Comparison of ENCODE assay signal across 9 mouse cellular contexts in the genomic region with DNA sequence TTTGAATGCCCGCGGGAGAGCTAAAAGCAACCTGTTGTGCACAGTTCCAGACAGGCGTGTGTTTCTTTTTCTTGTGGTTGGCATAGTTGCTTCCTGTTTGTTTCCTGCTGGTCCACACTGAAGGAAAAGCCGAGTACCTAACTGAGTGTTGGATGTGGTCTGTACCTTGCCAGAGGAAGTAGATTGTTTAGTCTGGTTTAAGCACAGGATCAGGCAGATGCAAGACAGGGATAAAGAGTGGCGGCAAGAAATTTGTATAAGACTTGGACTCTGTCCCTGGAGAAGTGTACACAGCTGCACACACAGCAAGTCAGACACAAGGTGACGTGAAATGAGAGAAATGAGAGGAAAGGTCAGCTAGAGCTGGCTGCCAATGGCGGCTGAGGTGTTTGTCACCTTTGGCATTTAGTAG. TPM values are rescaled to one million over a fixed set of nuclear protein-coding genes. Genes with fewer than 3 reads are reported as not detected.
A peak's percentile ranks its signal among the peaks of the same experiment; 100 is the strongest.
DNase-seq lines count a peak whose midpoint lies in the region; ATAC-seq and TF ChIP-seq lines count a peak whose summit lies in the region.
"Had no signal": no experiment of that assay in that cellular context is flagged by ENCODE, and none has a peak within 500 bp of the region (broad histone marks: within the 10 kb centered on the region; RNA-seq: fewer than 3 reads in every experiment).

No protein-coding gene starts in this region.

- 0 out of 2 replicates have a peak, but pooled peaks have one; percentile 47 for ATAC-seq in kidney, embryonic 15.5 days (replicated peaks; ENCODE audit: low FRiP score)
- no peak for ATAC-seq in midbrain, embryonic 13.5 days

- H3K36me3 ChIP-seq in kidney, embryonic 15.5 days, result no peaks in the 10 kb centered on the region
- H3K36me3 ChIP-seq in myocyte (ENCODE audit: control insufficient read depth, insufficient read depth), result no peaks in the 10 kb centered on the region
- peaks cover 20% of the 10 kb centered on the region for H3K36me3 ChIP-seq in midbrain, embryonic 13.5 days

- WGBS in kidney, embryonic 15.5 days, result 35% methylated on average over 7 of the region's 7 CpGs
- WGBS in midbrain, embryonic 13.5 days, result 76% methylated on average over 7 of the region's 7 CpGs

- no peaks in the 10 kb centered on the region for H3K27me3 ChIP-seq in kidney, embryonic 15.5 days
- no peaks in the 10 kb centered on the region for H3K27me3 ChIP-seq in myocyte (ENCODE audit: control insufficient read depth, insufficient read depth, insufficient read length)
- H3K27me3 ChIP-seq in midbrain, embryonic 13.5 days, result no peaks in the 10 kb centered on the region
- H3K27me3 ChIP-seq: heart, embryonic 13.5 days had no signal

- no peak overlapping the region for H3K9ac ChIP-seq in kidney, embryonic 15.5 days
- H3K9ac ChIP-seq in midbrain, embryonic 13.5 days (replicated peaks), result no peak overlapping the region
- H3K9ac ChIP-seq: heart, embryonic 13.5 days had no signal

- no peak overlapping the region for H3ac ChIP-seq in myocyte (ENCODE audit: control insufficient read depth, insufficient read length)

- H3K79me2 ChIP-seq in myocyte (ENCODE audit: control insufficient read depth, insufficient read depth), result no peaks in the 10 kb centered on the region

- TF ChIP-seq POLR2A in myocyte (IDR thresholded peaks at IDR 0.05; ENCODE audit: insufficient read length, low read depth), result no peak

- intact Hi-C loops in gastrocnemius, postnatal 14 days (cut with DNase I; ENCODE audit: low total_unique reads), result no loop called here

- DNase-seq in gastrocnemius, adult 18-20 months (ENCODE audit: low spot score), result peak; percentile 71
- DNase-seq in gastrocnemius, postnatal 14 days, result no peak
- DNase-seq in right cerebral cortex, postnatal 14 days, result no peak
- no peak for DNase-seq in ovary, postnatal 10 days (ENCODE audit: low spot score)

- H3K4me3 ChIP-seq in brown adipose tissue, adult 24 weeks (ENCODE audit: insufficient read depth, low read depth, low read length), result no peak overlapping the region
- no peak overlapping the region for H3K4me3 ChIP-seq in kidney, embryonic 15.5 days (replicated peaks)
- no peak overlapping the region for H3K4me3 ChIP-seq in myocyte
- H3K4me3 ChIP-seq in midbrain, embryonic 13.5 days (replicated peaks), result no peak overlapping the region
- H3K4me3 ChIP-seq: heart, embryonic 13.5 days had no signal

- H3K27ac ChIP-seq in brown adipose tissue, adult 24 weeks (replicated peaks; ENCODE audit: low read depth, low read length), result 0 out of 2 replicates have a peak overlapping the region, but pooled peaks have one; percentile 16
- H3K27ac ChIP-seq in kidney, embryonic 15.5 days, result peak overlapping the region; percentile 68
- no peak overlapping the region for H3K27ac ChIP-seq in midbrain, embryonic 13.5 days
- H3K27ac ChIP-seq: heart, embryonic 13.5 days had no signal

- peaks cover 9% of the 10 kb centered on the region for H3K4me1 ChIP-seq in brown adipose tissue, adult 24 weeks (ENCODE audit: control insufficient read depth, insufficient read depth, insufficient read length, low read length)
- H3K4me1 ChIP-seq in kidney, embryonic 15.5 days, result peaks cover 38% of the 10 kb centered on the region
- H3K4me1 ChIP-seq in midbrain, embryonic 13.5 days (replicated peaks), result peaks cover 15% of the 10 kb centered on the region; the same call in 1 of the 2 replicates

- H3K9me3 ChIP-seq in kidney, embryonic 15.5 days (replicated peaks), result no peaks in the 10 kb centered on the region
- H3K9me3 ChIP-seq in midbrain, embryonic 13.5 days, result no peaks in the 10 kb centered on the region
- H3K9me3 ChIP-seq: heart, embryonic 13.5 days had no signal

- H3K4me2 ChIP-seq in kidney, embryonic 15.5 days, result 0 out of 2 replicates have a peak overlapping the region, but pooled peaks have one; percentile 7
- peak overlapping the region; percentile 47 for H3K4me2 ChIP-seq in myocyte (ENCODE audit: low read depth)
- H3K4me2 ChIP-seq in midbrain, embryonic 13.5 days (replicated peaks), result no peak overlapping the region
- H3K4me2 ChIP-seq: heart, embryonic 13.5 days had no signal

TF ChIP-seq in myocyte, 11 proteins besides CTCF, POLR2A, EP300 and RAD21:
- TF ChIP-seq REST (IDR thresholded peaks at IDR 0.05; ENCODE audit: insufficient read depth, insufficient read length) (no peak), TCF3 (IDR thresholded peaks at IDR 0.05; ENCODE audit: insufficient read length, low read depth) (no peak), SRF (IDR thresholded peaks at IDR 0.05; ENCODE audit: control insufficient read depth, insufficient read length, low read depth) (no peak), CEBPB (IDR thresholded peaks at IDR 0.05; ENCODE audit: insufficient read depth, poor library complexity, severe bottlenecking) (no peak), E2F4 (IDR thresholded peaks at IDR 0.05; ENCODE audit: insufficient read depth) (no peak), TCF12 (IDR thresholded peaks at IDR 0.05; ENCODE audit: insufficient read depth, poor library complexity, severe bottlenecking) (no peak), MYOD1 (IDR thresholded peaks at IDR 0.05; ENCODE audit: control insufficient read depth in 1 of 3, insufficient read length in 2 of 3, low read depth in 2 of 3) (no peak), MYOG (IDR thresholded peaks at IDR 0.05; ENCODE audit: control insufficient read depth in 1 of 3, insufficient read depth in 1 of 3, insufficient read length in 2 of 3, low read depth in 2 of 3) (no peak), USF1 (IDR thresholded peaks at IDR 0.05; ENCODE audit: low read depth) (no peak), POLR2AphosphoS2 (IDR thresholded peaks at IDR 0.05; ENCODE audit: insufficient read length, low read depth) (no peak)

RNA-seq across cellular contexts. Expression of gene Bpgm, which starts 19.1 kb away (rescaled TPM):
- 100 to 1,000 TPM in 1 of 2 experiments, 10 to 100 TPM in 1; 97.7 to 105 TPM for total RNA-seq in gastrocnemius, adult 18-20 months (2021)
- total RNA-seq in gastrocnemius, postnatal 14 days (2021), result 10 to 100 TPM; 42.7 to 53.8 TPM
- 21.6 and 30.8 TPM in 2 replicates for polyA plus RNA-seq in brown adipose tissue, adult 24 weeks (2012; ENCODE audit: insufficient read depth, insufficient read length, missing spikeins)
- polyA plus RNA-seq in kidney, embryonic 15.5 days (2015; fragmentation: Nextera tagmentation; extraction: Ambion mirVana), result 43.7 and 45.2 TPM in 2 replicates
- polyA plus RNA-seq in myocyte (2012; fragmentation: generic; extraction: Trizol), result 18.6 TPM
- polyA plus RNA-seq in midbrain, embryonic 13.5 days (2015; fragmentation: Nextera tagmentation; extraction: Ambion mirVana), result 93.7 and 101 TPM in 2 replicates
